ENCODE assay signal across 1 mouse cellular context in genomic region chr5:137122686-137123193, GRCm38 (mm10).
TF ChIP-seq lines count a peak whose summit lies in the region.

No protein-coding gene starts in this region.

TF ChIP-seq in C2C12, 6 proteins besides CTCF, POLR2A, EP300 and RAD21 (continued from another document):
- TF ChIP-seq CEBPB (IDR thresholded peaks at IDR 0.05; ENCODE audit: low read depth), result no peak
- no peak for TF ChIP-seq MAX (IDR thresholded peaks at IDR 0.05)
- no peak for TF ChIP-seq MYOD1 (IDR thresholded peaks at IDR 0.05; ENCODE audit: control insufficient read depth, insufficient read length, low read depth)
- TF ChIP-seq USF1 (IDR thresholded peaks at IDR 0.05; ENCODE audit: low read depth), result no peak
- no peak for TF ChIP-seq FOSL1 (IDR thresholded peaks at IDR 0.05; ENCODE audit: insufficient read depth, low read length, poor library complexity, severe bottlenecking)
TF ChIP-seq in C2C12: peak in this region for 0.
